Mouse (Mus musculus): ENCODE data around the gene Soat1. TPM values are rescaled to one million over a fixed set of nuclear protein-coding genes. Genes with fewer than 3 reads are reported as not detected.

The Soat1 gene
- polyA plus RNA-seq, 1 experiment from 2014 or later = 48.5 TPM

DNA sequence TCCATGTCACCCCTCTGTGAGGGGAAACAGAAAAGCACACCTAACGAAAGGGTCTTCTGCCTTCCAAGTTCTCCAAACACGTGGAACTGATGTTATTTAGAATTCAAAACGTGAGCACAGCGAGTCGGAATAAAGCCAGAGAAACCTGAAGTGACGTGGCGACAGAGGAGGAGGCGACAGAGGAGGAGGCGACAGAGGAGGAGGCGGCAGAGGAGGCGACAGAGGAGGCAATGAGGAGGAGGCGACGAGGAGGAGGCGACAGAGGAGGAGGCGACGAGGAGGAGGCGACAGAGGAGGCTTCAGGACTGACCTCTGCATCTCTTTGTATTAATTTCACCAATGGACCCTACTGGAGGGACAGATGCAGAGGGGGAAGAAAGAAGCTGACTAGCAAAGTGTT, 24.4 kb downstream of the Soat1 start:
- no peak overlapping the region for H3K4me3 ChIP-seq (ENCODE audit: low read depth, low read length)
- no peaks in the 10 kb centered on the region for H3K36me3 ChIP-seq (ENCODE audit: control insufficient read depth, insufficient read depth, low read length)
- ATAC-seq (replicated peaks; ENCODE audit: insufficient number of reproducible peaks, low FRiP score, low TSS enrichment) = no peak
- no peaks in the 10 kb centered on the region for H3K27me3 ChIP-seq (ENCODE audit: control insufficient read depth, insufficient read depth, low read length)
- no peak overlapping the region for H3K27ac ChIP-seq (ENCODE audit: low read depth, low read length)
- H3K9me3 ChIP-seq (replicated peaks; ENCODE audit: control insufficient read depth, low read length) = no peaks in the 10 kb centered on the region
- no peak overlapping the region for H3K9ac ChIP-seq (ENCODE audit: low read depth, low read length)
- no peak overlapping the region for H3K4me2 ChIP-seq
- 59% methylated on average over 17 of the region's 17 CpGs for WGBS (ENCODE audit: insufficient replicate concordance)
- no peaks in the 10 kb centered on the region for H3K4me1 ChIP-seq (ENCODE audit: control insufficient read depth, insufficient read depth, low read length)

DNA sequence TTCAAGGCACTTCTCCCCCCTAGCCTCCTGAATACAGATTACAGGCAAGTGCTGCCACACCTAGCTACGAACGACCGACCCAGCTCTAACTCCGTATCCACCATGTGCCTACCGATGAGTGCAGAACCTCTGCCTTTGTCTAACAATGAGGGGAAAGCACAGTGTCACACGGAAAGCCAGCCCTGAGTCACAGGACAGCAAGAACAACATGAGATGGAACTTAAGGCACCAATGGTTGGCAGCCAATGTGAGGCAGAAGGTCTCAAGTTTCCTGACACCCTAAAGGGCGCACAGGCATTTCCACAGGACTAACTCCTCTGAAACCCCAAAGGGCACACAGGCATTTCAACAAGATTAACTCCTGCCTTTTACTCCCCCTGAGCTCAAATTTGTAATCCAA, 25.0 kb downstream of the Soat1 start:
- no peak overlapping the region for H3K4me3 ChIP-seq (ENCODE audit: low read depth, low read length)
- no peak for ATAC-seq (replicated peaks; ENCODE audit: insufficient number of reproducible peaks, low FRiP score, low TSS enrichment)

DNA sequence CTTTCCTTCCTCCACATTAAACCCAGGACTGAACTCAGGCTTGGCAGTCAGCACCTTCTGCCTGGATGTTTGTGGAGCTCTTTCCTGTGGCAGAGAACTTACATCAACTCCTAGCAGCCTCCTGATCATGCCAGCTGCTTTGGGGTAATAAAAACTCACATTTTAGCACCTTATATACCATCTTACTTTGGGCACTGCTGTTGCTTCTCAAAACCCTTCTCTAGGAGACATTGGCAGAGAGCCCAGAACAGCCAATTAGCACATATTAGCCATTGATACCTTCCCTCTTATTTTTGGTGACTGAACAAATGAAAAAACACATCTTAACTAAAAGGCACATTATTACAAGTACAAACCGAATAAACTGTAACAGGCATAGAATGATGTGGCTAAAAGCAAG, 29.1 kb downstream of the Soat1 start:
- WGBS (ENCODE audit: insufficient replicate concordance) = 84% methylated on average over 1 of the region's 1 CpGs

More for the DNA sequence above, 25.0 kb downstream of the Soat1 start:
- H3K4me1 ChIP-seq (ENCODE audit: control insufficient read depth, insufficient read depth, low read length) = no peaks in the 10 kb centered on the region
- H3K9me3 ChIP-seq (replicated peaks; ENCODE audit: control insufficient read depth, low read length) = no peaks in the 10 kb centered on the region
- WGBS (ENCODE audit: insufficient replicate concordance) = 84% methylated on average over 7 of the region's 7 CpGs
- H3K27me3 ChIP-seq (ENCODE audit: control insufficient read depth, insufficient read depth, low read length) = no peaks in the 10 kb centered on the region
- no peak overlapping the region for H3K27ac ChIP-seq (ENCODE audit: low read depth, low read length)
- no peak overlapping the region for H3K9ac ChIP-seq (ENCODE audit: low read depth, low read length)
- no peak overlapping the region for H3K4me2 ChIP-seq
- no peaks in the 10 kb centered on the region for H3K36me3 ChIP-seq (ENCODE audit: control insufficient read depth, insufficient read depth, low read length)

DNA sequence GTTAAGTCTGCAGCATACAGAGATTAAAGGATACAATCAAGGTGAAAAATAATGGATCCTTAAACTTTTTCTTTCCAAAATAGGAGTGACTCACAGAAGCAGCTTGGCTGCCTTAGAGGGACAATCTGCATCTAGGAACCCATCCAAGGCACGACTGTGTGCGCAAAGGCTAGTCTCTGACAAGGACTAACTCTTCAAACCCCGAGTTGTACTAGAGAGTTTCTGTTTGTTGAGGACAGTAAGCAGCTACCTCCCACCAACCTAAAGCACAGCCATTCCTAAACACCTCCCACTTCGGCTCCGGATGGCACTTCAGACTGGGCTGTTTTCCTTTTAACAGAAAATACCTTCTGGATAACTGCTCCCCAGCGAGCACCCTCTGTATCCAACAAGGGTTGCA, 31.4 kb downstream of the Soat1 start:
- peaks cover 11% of the 10 kb centered on the region for H3K36me3 ChIP-seq (ENCODE audit: control insufficient read depth, insufficient read depth, low read length)

More for the DNA sequence above, 29.1 kb downstream of the Soat1 start:
- no peaks in the 10 kb centered on the region for H3K4me1 ChIP-seq (ENCODE audit: control insufficient read depth, insufficient read depth, low read length)
- peaks cover 5% of the 10 kb centered on the region; the same call in 1 of the 2 replicates for H3K36me3 ChIP-seq (ENCODE audit: control insufficient read depth, insufficient read depth, low read length)
- no peak overlapping the region for H3K4me2 ChIP-seq
- no peaks in the 10 kb centered on the region for H3K9me3 ChIP-seq (replicated peaks; ENCODE audit: control insufficient read depth, low read length)
- H3K4me3 ChIP-seq (ENCODE audit: low read depth, low read length) = no peak overlapping the region
- H3K9ac ChIP-seq (ENCODE audit: low read depth, low read length) = no peak overlapping the region
- H3K27ac ChIP-seq (ENCODE audit: low read depth, low read length) = no peak overlapping the region
- no peaks in the 10 kb centered on the region for H3K27me3 ChIP-seq (ENCODE audit: control insufficient read depth, insufficient read depth, low read length)
- no peak for ATAC-seq (replicated peaks; ENCODE audit: insufficient number of reproducible peaks, low FRiP score, low TSS enrichment)

DNA sequence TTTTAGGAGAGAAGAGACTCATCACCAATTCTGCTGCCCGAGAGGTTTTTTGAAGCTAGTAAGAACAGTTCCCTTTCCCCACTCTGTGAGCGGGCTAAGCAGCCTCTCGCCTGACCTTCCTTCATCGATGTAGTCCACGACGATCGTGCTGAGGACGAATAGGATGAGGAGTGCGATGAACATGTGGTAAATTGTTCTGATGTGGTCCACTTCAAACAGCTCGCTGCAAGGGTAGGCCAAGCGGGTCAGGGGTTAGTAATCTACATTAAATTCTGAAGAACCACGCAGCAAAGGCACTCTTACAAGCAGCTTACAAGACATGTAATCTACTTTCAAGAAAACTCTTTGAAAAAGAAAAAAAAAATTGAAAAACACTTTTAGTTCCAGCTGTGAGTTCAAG, 31.9 kb downstream of the Soat1 start:
- Histone ChIP-seq H3K9ac (ENCODE audit: low read depth, low read length) (no peak overlapping the region), H3K36me3 (ENCODE audit: control insufficient read depth, insufficient read depth, low read length) (peaks cover 16% of the 10 kb centered on the region), H3K27ac (ENCODE audit: low read depth, low read length) (no peak overlapping the region), H3K9me3 (replicated peaks; ENCODE audit: control insufficient read depth, low read length) (no peaks in the 10 kb centered on the region), H3K4me1 (ENCODE audit: control insufficient read depth, insufficient read depth, low read length) (no peaks in the 10 kb centered on the region), H3K4me3 (ENCODE audit: low read depth, low read length) (no peak overlapping the region), H3K27me3 (ENCODE audit: control insufficient read depth, insufficient read depth, low read length) (no peaks in the 10 kb centered on the region), H3K4me2 (no peak overlapping the region)
- WGBS (ENCODE audit: insufficient replicate concordance) = 92% methylated on average over 12 of the region's 12 CpGs
- ATAC-seq (replicated peaks; ENCODE audit: insufficient number of reproducible peaks, low FRiP score, low TSS enrichment) = no peak

More for the DNA sequence above, 31.4 kb downstream of the Soat1 start:
- Histone ChIP-seq H3K4me2 (no peak overlapping the region), H3K27me3 (ENCODE audit: control insufficient read depth, insufficient read depth, low read length) (no peaks in the 10 kb centered on the region), H3K27ac (ENCODE audit: low read depth, low read length) (no peak overlapping the region), H3K9me3 (replicated peaks; ENCODE audit: control insufficient read depth, low read length) (no peaks in the 10 kb centered on the region), H3K4me1 (ENCODE audit: control insufficient read depth, insufficient read depth, low read length) (no peaks in the 10 kb centered on the region), H3K4me3 (ENCODE audit: low read depth, low read length) (no peak overlapping the region), H3K9ac (ENCODE audit: low read depth, low read length) (no peak overlapping the region)
- no peak for ATAC-seq (replicated peaks; ENCODE audit: insufficient number of reproducible peaks, low FRiP score, low TSS enrichment)
- 72% methylated on average over 6 of the region's 6 CpGs for WGBS (ENCODE audit: insufficient replicate concordance)

DNA sequence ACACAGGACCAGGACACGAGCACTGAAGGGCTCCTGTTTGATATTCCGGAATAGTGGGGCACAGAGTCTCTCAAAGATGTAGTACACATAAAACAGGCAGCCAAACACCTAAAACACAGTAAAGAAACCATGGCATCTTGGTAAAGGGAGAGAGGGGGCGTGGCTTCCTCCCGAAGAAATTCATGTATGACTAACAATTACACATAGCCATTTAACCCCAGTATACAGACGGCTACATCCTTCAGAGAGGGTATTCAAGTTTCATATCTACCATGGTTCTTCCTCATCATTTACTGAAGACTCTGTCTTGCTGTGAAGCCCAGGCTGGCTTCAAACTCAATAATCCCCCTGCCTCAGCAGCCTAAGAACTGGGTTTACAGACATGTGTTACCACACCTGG, 36.4 kb downstream of the Soat1 start:
- no peak overlapping the region for H3K27ac ChIP-seq (ENCODE audit: low read depth, low read length)
- WGBS (ENCODE audit: insufficient replicate concordance) = 88% methylated on average over 5 of the region's 5 CpGs
- H3K4me2 ChIP-seq = no peak overlapping the region
- peaks cover 31% of the 10 kb centered on the region for H3K36me3 ChIP-seq (ENCODE audit: control insufficient read depth, insufficient read depth, low read length)
- no peak for ATAC-seq (replicated peaks; ENCODE audit: insufficient number of reproducible peaks, low FRiP score, low TSS enrichment)
- H3K4me1 ChIP-seq (ENCODE audit: control insufficient read depth, insufficient read depth, low read length) = no peaks in the 10 kb centered on the region
- H3K4me3 ChIP-seq (ENCODE audit: low read depth, low read length) = no peak overlapping the region
- no peaks in the 10 kb centered on the region for H3K9me3 ChIP-seq (replicated peaks; ENCODE audit: control insufficient read depth, low read length)
- no peak overlapping the region for H3K9ac ChIP-seq (ENCODE audit: low read depth, low read length)
- no peaks in the 10 kb centered on the region for H3K27me3 ChIP-seq (ENCODE audit: control insufficient read depth, insufficient read depth, low read length)

DNA sequence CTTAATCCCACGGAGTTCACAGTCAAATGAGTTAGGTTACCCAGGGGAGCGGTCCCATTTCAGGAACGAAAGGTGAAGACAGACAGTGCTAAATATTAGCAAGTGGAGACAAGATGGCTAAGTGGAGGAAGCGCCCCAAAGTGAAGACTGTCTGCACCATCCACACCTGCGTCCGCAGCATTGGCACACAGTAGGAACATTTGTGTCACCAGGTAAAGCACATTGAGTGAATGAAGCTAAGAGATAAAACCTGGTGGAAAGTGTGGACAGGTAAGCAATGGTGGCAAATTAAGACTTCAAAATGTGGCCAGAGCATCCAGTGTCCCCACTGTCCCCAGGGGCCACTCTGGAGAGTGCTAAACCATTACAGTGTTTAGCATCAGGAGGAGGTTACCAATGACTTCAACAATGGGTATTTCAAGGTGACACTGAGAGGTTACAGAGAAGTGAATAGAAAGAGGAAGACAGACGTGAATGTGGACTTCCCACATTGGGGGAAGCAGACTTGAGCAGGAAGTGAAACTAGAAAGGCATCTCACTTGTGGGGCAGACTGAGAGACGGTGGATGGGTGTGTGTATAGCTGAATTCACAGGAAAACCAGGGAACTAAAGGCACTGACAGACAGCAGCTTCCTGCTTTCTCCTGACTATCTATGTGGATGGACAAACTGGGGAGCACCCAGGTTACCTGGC, 37.0 kb downstream of the Soat1 start:
- H3K9me3 ChIP-seq (replicated peaks; ENCODE audit: control insufficient read depth, low read length) = no peaks in the 10 kb centered on the region

DNA sequence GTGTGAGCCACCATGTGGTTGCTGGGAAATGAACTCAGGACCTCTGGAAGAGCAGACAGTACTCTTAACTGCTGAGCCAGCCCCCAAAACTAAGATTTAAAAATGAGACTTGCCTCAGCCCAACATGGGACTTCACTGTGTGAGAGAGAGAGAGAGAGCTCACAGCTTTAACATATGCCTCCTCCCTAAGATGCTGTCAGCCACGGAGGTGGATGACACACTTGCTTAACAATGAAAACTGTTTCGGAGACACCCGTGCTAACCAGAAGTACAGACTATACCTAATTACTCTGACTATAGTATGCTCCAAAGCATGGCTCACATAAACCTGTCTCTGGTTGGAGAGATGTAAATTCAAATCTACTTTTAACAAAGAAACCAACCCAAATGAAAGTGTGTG, 40.6 kb downstream of the Soat1 start:
- ATAC-seq (replicated peaks; ENCODE audit: insufficient number of reproducible peaks, low FRiP score, low TSS enrichment) = no peak
- 83% methylated on average over 3 of the region's 3 CpGs for WGBS (ENCODE audit: insufficient replicate concordance)
- Histone ChIP-seq H3K9me3 (replicated peaks; ENCODE audit: control insufficient read depth, low read length) (no peaks in the 10 kb centered on the region), H3K9ac (ENCODE audit: low read depth, low read length) (no peak overlapping the region), H3K27ac (ENCODE audit: low read depth, low read length) (no peak overlapping the region), H3K4me1 (ENCODE audit: control insufficient read depth, insufficient read depth, low read length) (no peaks in the 10 kb centered on the region), H3K27me3 (ENCODE audit: control insufficient read depth, insufficient read depth, low read length) (no peaks in the 10 kb centered on the region), H3K36me3 (ENCODE audit: control insufficient read depth, insufficient read depth, low read length) (peaks cover 30% of the 10 kb centered on the region), H3K4me2 (no peak overlapping the region), H3K4me3 (ENCODE audit: low read depth, low read length) (no peak overlapping the region)

More for the DNA sequence above, 37.0 kb downstream of the Soat1 start:
- H3K27me3 ChIP-seq (ENCODE audit: control insufficient read depth, insufficient read depth, low read length) = no peaks in the 10 kb centered on the region
- H3K4me1 ChIP-seq (ENCODE audit: control insufficient read depth, insufficient read depth, low read length) = no peaks in the 10 kb centered on the region
- no peak overlapping the region for H3K4me3 ChIP-seq (ENCODE audit: low read depth, low read length)
- no peak overlapping the region for H3K27ac ChIP-seq (ENCODE audit: low read depth, low read length)
- no peak for ATAC-seq (replicated peaks; ENCODE audit: insufficient number of reproducible peaks, low FRiP score, low TSS enrichment)
- H3K36me3 ChIP-seq (ENCODE audit: control insufficient read depth, insufficient read depth, low read length) = peaks cover 33% of the 10 kb centered on the region
- no peak overlapping the region for H3K9ac ChIP-seq (ENCODE audit: low read depth, low read length)
- WGBS (ENCODE audit: insufficient replicate concordance) = 87% methylated on average over 8 of the region's 8 CpGs
- H3K4me2 ChIP-seq = no peak overlapping the region

DNA sequence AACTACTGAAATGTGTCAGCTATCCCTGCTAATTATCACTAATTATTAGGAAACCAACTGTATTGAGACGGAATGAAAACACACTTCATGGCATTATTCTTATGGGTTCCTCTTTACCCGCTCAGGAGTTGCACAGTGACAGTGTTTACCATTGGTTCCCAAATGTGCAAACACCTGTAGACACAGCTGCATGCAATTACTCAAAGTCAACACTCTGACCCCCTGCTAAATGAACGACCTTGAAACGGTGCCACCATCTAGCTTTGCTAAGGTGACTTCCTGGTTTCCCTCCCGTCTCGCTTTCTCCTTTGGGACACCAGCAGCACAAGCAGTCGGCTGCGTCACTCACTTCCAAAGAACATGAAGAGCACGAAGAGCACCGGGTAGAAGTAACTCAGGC, 41.6 kb downstream of the Soat1 start:
- 82% methylated on average over 10 of the region's 10 CpGs for WGBS (ENCODE audit: insufficient replicate concordance)
- H3K9me3 ChIP-seq (replicated peaks; ENCODE audit: control insufficient read depth, low read length) = no peaks in the 10 kb centered on the region
- H3K4me3 ChIP-seq (ENCODE audit: low read depth, low read length) = no peak overlapping the region
- no peak for ATAC-seq (replicated peaks; ENCODE audit: insufficient number of reproducible peaks, low FRiP score, low TSS enrichment)
- H3K4me1 ChIP-seq (ENCODE audit: control insufficient read depth, insufficient read depth, low read length) = no peaks in the 10 kb centered on the region
- H3K27ac ChIP-seq (ENCODE audit: low read depth, low read length) = no peak overlapping the region
- no peaks in the 10 kb centered on the region for H3K27me3 ChIP-seq (ENCODE audit: control insufficient read depth, insufficient read depth, low read length)
- H3K4me2 ChIP-seq = no peak overlapping the region
- no peak overlapping the region for H3K9ac ChIP-seq (ENCODE audit: low read depth, low read length)
- peaks cover 25% of the 10 kb centered on the region for H3K36me3 ChIP-seq (ENCODE audit: control insufficient read depth, insufficient read depth, low read length)

All from heart, embryonic 11.5 days (tissue).